Mouse (Mus musculus): ENCODE results near the gene Poc1a. TPM values are rescaled to one million over a fixed set of nuclear protein-coding genes. Genes with fewer than 3 reads are reported as not detected.

Gene Poc1a
- polyA plus RNA-seq, 1 experiment from 2014 or later, result 29.7 TPM

DNA sequence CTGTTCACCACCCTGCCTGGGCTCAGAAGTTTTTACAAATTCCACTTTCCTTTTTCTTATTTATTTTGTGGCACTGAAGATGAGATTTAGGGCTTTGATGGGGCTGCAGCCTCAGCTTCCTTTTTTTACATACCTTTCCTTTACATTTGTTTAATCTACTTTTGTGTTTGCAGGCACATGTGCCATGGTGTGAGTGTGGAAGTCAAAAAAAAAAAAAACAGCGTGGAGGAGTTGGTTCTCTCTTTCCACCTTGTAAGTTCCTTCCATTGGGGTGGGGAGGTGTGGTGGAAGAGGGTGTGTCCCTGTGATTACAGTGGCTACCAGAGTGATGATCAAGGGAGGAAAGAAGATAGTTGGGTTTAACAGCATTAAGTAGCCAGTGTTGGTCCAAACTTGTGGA, 5.1 kb upstream of the Poc1a start:
- no peak overlapping the region for H3K27ac ChIP-seq (replicated peaks; ENCODE audit: low read depth, low read length)
- no peaks in the 10 kb centered on the region for H3K36me3 ChIP-seq (replicated peaks; ENCODE audit: control insufficient read depth, insufficient read depth, low read depth, low read length)
- no peak overlapping the region for H3K4me2 ChIP-seq (ENCODE audit: low read depth, low read length)
- no peak overlapping the region for H3K9ac ChIP-seq (replicated peaks; ENCODE audit: low read length)
- no peak overlapping the region for H3K4me3 ChIP-seq (ENCODE audit: low read depth, low read length)
- WGBS, result 83% methylated on average over 1 of the region's 1 CpGs
- no peaks in the 10 kb centered on the region for H3K27me3 ChIP-seq (ENCODE audit: control insufficient read depth, insufficient read depth, low read length)
- ATAC-seq (replicated peaks; ENCODE audit: insufficient number of reproducible peaks, low FRiP score, low TSS enrichment, low read depth) (no peak), DNase-seq (ENCODE audit: low spot score) (no peak)
- no peaks in the 10 kb centered on the region for H3K4me1 ChIP-seq (ENCODE audit: control insufficient read depth, insufficient read depth, low read length)
- H3K9me3 ChIP-seq (replicated peaks; ENCODE audit: control insufficient read depth, low read length), result no peaks in the 10 kb centered on the region

GRCm38 (mm10) chr9:106280386-106280785, 475 bp upstream of the Poc1a start:
- H3K9me3 ChIP-seq (replicated peaks; ENCODE audit: control insufficient read depth, low read length), result no peaks in the 10 kb centered on the region
- peak; percentile 41 for ATAC-seq (replicated peaks; ENCODE audit: insufficient number of reproducible peaks, low FRiP score, low TSS enrichment, low read depth)
- H3K4me1 ChIP-seq (ENCODE audit: control insufficient read depth, insufficient read depth, low read length), result no peaks in the 10 kb centered on the region
- H3K4me2 ChIP-seq (ENCODE audit: low read depth, low read length), result peak overlapping the region; percentile 64
- peak overlapping the region; percentile 48 for H3K9ac ChIP-seq (replicated peaks; ENCODE audit: low read length)
- H3K36me3 ChIP-seq (replicated peaks; ENCODE audit: control insufficient read depth, insufficient read depth, low read depth, low read length), result no peaks in the 10 kb centered on the region
- WGBS, result 1% methylated on average over 14 of the region's 14 CpGs
- H3K27me3 ChIP-seq (ENCODE audit: control insufficient read depth, insufficient read depth, low read length), result no peaks in the 10 kb centered on the region
- no peak overlapping the region for H3K27ac ChIP-seq (replicated peaks; ENCODE audit: low read depth, low read length)
- peak overlapping the region; percentile 79 for H3K4me3 ChIP-seq (ENCODE audit: low read depth, low read length)
- DNase-seq (ENCODE audit: low spot score), result peak; percentile 55

DNA sequence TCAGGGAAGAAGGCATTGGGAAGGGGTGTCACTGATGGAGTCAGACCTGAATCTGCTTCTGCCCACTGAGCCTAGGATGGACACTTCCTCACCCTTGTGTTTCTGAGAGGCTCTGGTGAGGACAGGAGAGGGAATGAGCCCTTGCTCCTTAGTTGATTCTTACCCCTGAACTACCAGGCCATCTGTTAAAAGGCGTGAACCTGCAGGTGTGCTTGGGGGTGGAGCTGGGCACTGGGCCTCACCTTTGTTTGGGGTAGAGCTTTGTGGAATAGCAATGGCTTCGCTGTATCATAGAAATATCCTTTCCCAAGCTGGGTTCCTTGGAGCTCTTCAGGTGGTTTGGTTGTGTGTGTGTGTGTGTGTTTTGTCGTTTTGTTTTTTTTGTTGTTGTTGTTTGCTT, 1.2 kb downstream of the Poc1a start:
- H3K4me2 ChIP-seq (ENCODE audit: low read depth, low read length), result peak overlapping the region; percentile 83
- H3K4me3 ChIP-seq (ENCODE audit: low read depth, low read length), result peak overlapping the region; percentile 79
- H3K36me3 ChIP-seq (replicated peaks; ENCODE audit: control insufficient read depth, insufficient read depth, low read depth, low read length), result no peaks in the 10 kb centered on the region
- ATAC-seq (replicated peaks; ENCODE audit: insufficient number of reproducible peaks, low FRiP score, low TSS enrichment, low read depth) (no peak), DNase-seq (ENCODE audit: low spot score) (no peak)
- H3K4me1 ChIP-seq (ENCODE audit: control insufficient read depth, insufficient read depth, low read length), result no peaks in the 10 kb centered on the region
- 76% methylated on average over 3 of the region's 3 CpGs for WGBS
- no peaks in the 10 kb centered on the region for H3K9me3 ChIP-seq (replicated peaks; ENCODE audit: control insufficient read depth, low read length)
- peak overlapping the region; percentile 64 for H3K9ac ChIP-seq (replicated peaks; ENCODE audit: low read length)
- H3K27ac ChIP-seq (replicated peaks; ENCODE audit: low read depth, low read length), result no peak overlapping the region
- H3K27me3 ChIP-seq (ENCODE audit: control insufficient read depth, insufficient read depth, low read length), result no peaks in the 10 kb centered on the region

GRCm38 (mm10) chr9:106287165-106287564, 6.3 kb downstream of the Poc1a start:
- no peaks in the 10 kb centered on the region for H3K27me3 ChIP-seq (ENCODE audit: control insufficient read depth, insufficient read depth, low read length)
- DNase-seq (ENCODE audit: low spot score), result no peak
- no peaks in the 10 kb centered on the region for H3K4me1 ChIP-seq (ENCODE audit: control insufficient read depth, insufficient read depth, low read length)
- no peak overlapping the region for H3K4me2 ChIP-seq (ENCODE audit: low read depth, low read length)
- 67% methylated on average over 4 of the region's 4 CpGs for WGBS
- no peak for ATAC-seq (replicated peaks; ENCODE audit: insufficient number of reproducible peaks, low FRiP score, low TSS enrichment, low read depth)
- H3K9ac ChIP-seq (replicated peaks; ENCODE audit: low read length), result no peak overlapping the region
- no peaks in the 10 kb centered on the region for H3K36me3 ChIP-seq (replicated peaks; ENCODE audit: control insufficient read depth, insufficient read depth, low read depth, low read length)
- no peaks in the 10 kb centered on the region for H3K9me3 ChIP-seq (replicated peaks; ENCODE audit: control insufficient read depth, low read length)
- no peak overlapping the region for H3K27ac ChIP-seq (replicated peaks; ENCODE audit: low read depth, low read length)
- H3K4me3 ChIP-seq (ENCODE audit: low read depth, low read length), result no peak overlapping the region

DNA sequence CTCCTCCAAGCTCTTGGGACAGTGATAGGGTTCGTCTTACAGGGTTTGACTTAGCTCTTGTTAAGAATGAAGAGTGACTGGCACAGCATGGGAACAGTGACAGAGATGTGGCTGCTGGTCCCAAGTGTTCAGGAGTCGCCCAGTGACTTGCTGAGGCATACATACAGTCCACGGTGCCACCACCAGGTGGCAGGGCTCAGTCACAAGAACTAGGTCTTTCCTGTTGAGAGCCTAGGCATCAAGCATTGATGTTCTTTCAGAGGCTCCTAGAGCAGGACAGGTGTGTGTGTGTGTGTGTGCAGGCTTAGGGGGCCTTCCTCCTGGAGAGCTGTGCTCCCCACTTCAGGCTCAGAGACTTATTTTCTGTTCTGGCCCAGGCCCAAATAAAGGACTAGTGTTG, 8.0 kb downstream of the Poc1a start:
- H3K9me3 ChIP-seq (replicated peaks; ENCODE audit: control insufficient read depth, low read length), result no peaks in the 10 kb centered on the region
- no peak for ATAC-seq (replicated peaks; ENCODE audit: insufficient number of reproducible peaks, low FRiP score, low TSS enrichment, low read depth)
- DNase-seq (ENCODE audit: low spot score), result peak; percentile 81
- WGBS, result 27% methylated on average over 3 of the region's 3 CpGs
- no peaks in the 10 kb centered on the region for H3K27me3 ChIP-seq (ENCODE audit: control insufficient read depth, insufficient read depth, low read length)
- H3K9ac ChIP-seq (replicated peaks; ENCODE audit: low read length), result no peak overlapping the region
- H3K36me3 ChIP-seq (replicated peaks; ENCODE audit: control insufficient read depth, insufficient read depth, low read depth, low read length), result no peaks in the 10 kb centered on the region
- no peaks in the 10 kb centered on the region for H3K4me1 ChIP-seq (ENCODE audit: control insufficient read depth, insufficient read depth, low read length)
- H3K27ac ChIP-seq (replicated peaks; ENCODE audit: low read depth, low read length), result no peak overlapping the region
- H3K4me2 ChIP-seq (ENCODE audit: low read depth, low read length), result no peak overlapping the region
- no peak overlapping the region for H3K4me3 ChIP-seq (ENCODE audit: low read depth, low read length)

DNA sequence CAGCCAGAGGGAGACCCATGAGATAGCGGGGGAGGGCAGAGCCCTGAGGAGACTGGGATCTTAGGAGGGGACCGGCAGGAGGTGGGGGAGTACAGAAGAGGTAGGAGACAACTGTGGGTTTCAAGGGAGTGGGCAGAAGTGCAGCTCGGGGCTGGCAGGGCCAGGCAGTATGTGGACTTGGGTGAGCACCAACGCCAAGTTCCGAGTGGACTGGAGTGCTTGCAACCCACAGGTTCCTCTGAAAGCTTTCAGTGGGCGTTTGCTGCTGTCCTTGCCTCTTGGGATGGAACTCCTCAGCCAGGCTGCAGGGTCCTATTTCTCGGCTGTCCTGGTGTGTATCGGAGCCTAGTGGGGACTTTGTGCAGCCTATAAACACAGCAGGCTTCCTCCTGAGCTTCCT, 9.0 kb downstream of the Poc1a start:
- no peaks in the 10 kb centered on the region for H3K36me3 ChIP-seq (replicated peaks; ENCODE audit: control insufficient read depth, insufficient read depth, low read depth, low read length)
- 86% methylated on average over 8 of the region's 8 CpGs for WGBS
- DNase-seq (ENCODE audit: low spot score) (no peak), ATAC-seq (replicated peaks; ENCODE audit: insufficient number of reproducible peaks, low FRiP score, low TSS enrichment, low read depth) (no peak)
- no peak overlapping the region for H3K4me2 ChIP-seq (ENCODE audit: low read depth, low read length)
- no peak overlapping the region for H3K9ac ChIP-seq (replicated peaks; ENCODE audit: low read length)
- no peaks in the 10 kb centered on the region for H3K9me3 ChIP-seq (replicated peaks; ENCODE audit: control insufficient read depth, low read length)
- no peak overlapping the region for H3K27ac ChIP-seq (replicated peaks; ENCODE audit: low read depth, low read length)
- H3K4me1 ChIP-seq (ENCODE audit: control insufficient read depth, insufficient read depth, low read length), result no peaks in the 10 kb centered on the region
- H3K27me3 ChIP-seq (ENCODE audit: control insufficient read depth, insufficient read depth, low read length), result no peaks in the 10 kb centered on the region
- no peak overlapping the region for H3K4me3 ChIP-seq (ENCODE audit: low read depth, low read length)

- no peak for DNase-seq (ENCODE audit: low spot score)
- no peak overlapping the region for H3K9ac ChIP-seq (replicated peaks; ENCODE audit: low read length)
- H3K9me3 ChIP-seq (replicated peaks; ENCODE audit: control insufficient read depth, low read length), result no peaks in the 10 kb centered on the region
- 0 out of 2 replicates have a peak, but pooled peaks cover 2% of the 10 kb centered on the region for H3K36me3 ChIP-seq (replicated peaks; ENCODE audit: control insufficient read depth, insufficient read depth, low read depth, low read length)
- no peak overlapping the region for H3K27ac ChIP-seq (replicated peaks; ENCODE audit: low read depth, low read length)
- 87% methylated on average over 17 of the region's 17 CpGs for WGBS
- no peak overlapping the region for H3K4me2 ChIP-seq (ENCODE audit: low read depth, low read length)
- H3K4me1 ChIP-seq (ENCODE audit: control insufficient read depth, insufficient read depth, low read length), result no peaks in the 10 kb centered on the region
- ATAC-seq (replicated peaks; ENCODE audit: insufficient number of reproducible peaks, low FRiP score, low TSS enrichment, low read depth), result no peak
- H3K27me3 ChIP-seq (ENCODE audit: control insufficient read depth, insufficient read depth, low read length), result no peaks in the 10 kb centered on the region
- H3K4me3 ChIP-seq (ENCODE audit: low read depth, low read length), result no peak overlapping the region
Measured at GRCm38 (mm10) chr9:106290636-106291122, 9.8 kb downstream of the Poc1a start.

DNA sequence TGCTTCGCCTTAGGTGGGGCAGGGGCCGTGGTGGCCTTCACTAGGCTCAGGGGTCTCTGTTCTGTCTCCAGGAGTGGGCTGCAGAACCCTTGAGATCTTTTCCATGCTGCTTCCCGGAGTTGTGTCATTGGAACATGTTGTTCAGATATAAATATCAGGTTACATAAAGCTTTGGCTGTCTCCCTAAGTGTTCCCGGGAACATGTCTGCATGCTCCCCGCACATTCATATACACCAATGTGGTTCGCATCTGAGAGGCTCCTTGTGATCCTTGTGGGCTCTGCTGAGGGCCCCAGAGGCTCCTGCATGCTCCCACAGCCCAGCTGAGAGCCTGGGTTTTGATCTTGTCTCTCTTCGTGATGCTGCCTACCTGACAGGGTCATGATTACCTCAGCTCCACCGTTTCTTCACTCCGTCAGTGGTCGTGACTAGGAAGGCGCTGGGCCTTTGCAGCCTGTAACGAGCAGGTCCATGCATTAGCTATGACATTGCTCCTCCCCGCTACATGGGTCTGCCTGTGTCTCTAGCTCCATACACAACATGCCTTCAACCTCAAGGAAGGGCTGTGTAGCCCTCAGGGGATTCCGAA, 12.8 kb downstream of the Poc1a start:
- no peak overlapping the region for H3K4me2 ChIP-seq (ENCODE audit: low read depth, low read length)
- H3K9ac ChIP-seq (replicated peaks; ENCODE audit: low read length), result no peak overlapping the region
- no peak overlapping the region for H3K27ac ChIP-seq (replicated peaks; ENCODE audit: low read depth, low read length)
- no peak for ATAC-seq (replicated peaks; ENCODE audit: insufficient number of reproducible peaks, low FRiP score, low TSS enrichment, low read depth)
- 0 out of 2 replicates have a peak, but pooled peaks cover 2% of the 10 kb centered on the region for H3K36me3 ChIP-seq (replicated peaks; ENCODE audit: control insufficient read depth, insufficient read depth, low read depth, low read length)
- WGBS, result 87% methylated on average over 14 of the region's 14 CpGs
- no peaks in the 10 kb centered on the region for H3K4me1 ChIP-seq (ENCODE audit: control insufficient read depth, insufficient read depth, low read length)
- H3K27me3 ChIP-seq (ENCODE audit: control insufficient read depth, insufficient read depth, low read length), result no peaks in the 10 kb centered on the region
- H3K9me3 ChIP-seq (replicated peaks; ENCODE audit: control insufficient read depth, low read length), result no peaks in the 10 kb centered on the region
- H3K4me3 ChIP-seq (ENCODE audit: low read depth, low read length), result no peak overlapping the region
- DNase-seq (ENCODE audit: low spot score), result no peak
